Mouse (Mus musculus) MN1 (cell line): ENCODE data around the gene Surf1.

Experiments
- DNase-seq: peaks from one replicate; pipeline ENCODE4 v3.0.0-alpha.2; 2016; ENCODE audit warnings: low spot score

Surf1 gene

GRCm38 (mm10) chr2:26921784-26922183, 5.5 kb upstream of the Surf1 start:
- DNase-seq, result peak; percentile 77

- DNase-seq, result no peak
These were observed 4.0 kb upstream of the Surf1 start for GRCm38 (mm10) chr2:26920190-26920855.

- DNase-seq, result no peak
These were observed 3.4 kb upstream of the Surf1 start for GRCm38 (mm10) chr2:26919684-26920083.

GRCm38 (mm10) chr2:26916738-26917137, 408 bp upstream of the Surf1 start:
- DNase-seq, result no peak

- no peak for DNase-seq
These were observed 2.0 kb downstream of the Surf1 start for GRCm38 (mm10) chr2:26914148-26914941.

GRCm38 (mm10) chr2:26913416-26914147, 2.7 kb downstream of the Surf1 start:
- no peak for DNase-seq

- DNase-seq, result no peak
These were observed 4.0 kb downstream of the Surf1 start for GRCm38 (mm10) chr2:26912253-26912770.

GRCm38 (mm10) chr2:26910994-26911765, 5.2 kb downstream of the Surf1 start:
- DNase-seq, result peak; percentile 64

GRCm38 (mm10) chr2:26910124-26910993, 6.0 kb downstream of the Surf1 start, which contains the start of the genes Med22 and Rpl7a:
TSS of gene Med22 (minus strand) at chr2:26910677.
TSS of gene Rpl7a (plus strand) at chr2:26910764.
- peak; percentile 98 for DNase-seq

- no peak for DNase-seq
These were observed 6.9 kb downstream of the Surf1 start for GRCm38 (mm10) chr2:26909387-26909784.

- no peak for DNase-seq
These were observed 7.5 kb downstream of the Surf1 start for GRCm38 (mm10) chr2:26908710-26909386.

GRCm38 (mm10) chr2:26907109-26907508, 9.2 kb downstream of the Surf1 start:
- DNase-seq, result peak; percentile 48

- no peak for DNase-seq
These were observed 9.9 kb downstream of the Surf1 start for GRCm38 (mm10) chr2:26906431-26906830.

GRCm38 (mm10) chr2:26905936-26906335, 10.4 kb downstream of the Surf1 start:
- no peak for DNase-seq

- DNase-seq, result peak; percentile 40
These were observed 13.0 kb downstream of the Surf1 start for GRCm38 (mm10) chr2:26903311-26903710.

GRCm38 (mm10) chr2:26902467-26903220, 13.7 kb downstream of the Surf1 start, which contains the start of gene Surf6:
TSS of gene Surf6 (minus strand) at chr2:26902879.
- peak; percentile 95 for DNase-seq

- DNase-seq, result no peak
These were observed 14.4 kb downstream of the Surf1 start for GRCm38 (mm10) chr2:26901834-26902400.

GRCm38 (mm10) chr2:26900731-26901130, 15.6 kb downstream of the Surf1 start:
- no peak for DNase-seq

- no peak for DNase-seq
These were observed 20.4 kb downstream of the Surf1 start for GRCm38 (mm10) chr2:26895898-26896297.
